Mouse (Mus musculus) bone marrow, adult 2 months (tissue): Measurements from ENCODE around the gene Rpl26.

Experiments
- CTCF ChIP-seq: fragments of 200-500 bp; IDR thresholded peaks from 2 replicates; pipeline ENCODE4 v1.5.1; 2011; ENCODE audit warnings: low read length, control low read depth; ENCODE audit not compliant: control insufficient read depth, insufficient read depth
- POLR2A ChIP-seq: fragments of 200-500 bp; IDR thresholded peaks from 2 replicates; pipeline ENCODE4 v1.6.1; 2011; ENCODE audit warnings: low read depth, mild to moderate bottlenecking, control low read depth, low read length, borderline replicate concordance; ENCODE audit not compliant: control insufficient read depth

DNA sequence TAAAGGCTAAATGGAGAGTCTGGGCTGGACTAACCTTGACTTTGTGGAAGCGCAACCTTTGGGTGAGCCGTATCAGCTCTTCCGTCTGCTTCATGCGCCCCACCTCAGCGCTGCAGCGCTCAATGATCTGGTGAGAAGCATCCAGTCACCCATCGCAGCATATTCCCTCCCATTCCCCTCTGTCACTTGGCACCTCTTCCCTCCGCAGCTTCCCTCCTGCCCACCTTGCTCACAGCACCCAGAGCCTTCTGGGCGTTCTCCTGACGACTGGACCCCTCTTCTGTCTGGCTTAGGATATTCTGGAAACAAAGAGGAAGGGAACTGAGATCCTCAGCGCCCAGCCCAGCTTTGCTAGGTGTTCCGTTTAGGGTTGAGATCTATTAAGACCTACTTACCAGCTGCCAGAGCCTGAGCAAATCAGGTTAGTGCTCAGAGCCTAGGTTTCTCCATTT, 46.2 kb downstream of the Rpl26 start:
- TF ChIP-seq CTCF (no peak), POLR2A (no peak)
